In the genomic region with DNA sequence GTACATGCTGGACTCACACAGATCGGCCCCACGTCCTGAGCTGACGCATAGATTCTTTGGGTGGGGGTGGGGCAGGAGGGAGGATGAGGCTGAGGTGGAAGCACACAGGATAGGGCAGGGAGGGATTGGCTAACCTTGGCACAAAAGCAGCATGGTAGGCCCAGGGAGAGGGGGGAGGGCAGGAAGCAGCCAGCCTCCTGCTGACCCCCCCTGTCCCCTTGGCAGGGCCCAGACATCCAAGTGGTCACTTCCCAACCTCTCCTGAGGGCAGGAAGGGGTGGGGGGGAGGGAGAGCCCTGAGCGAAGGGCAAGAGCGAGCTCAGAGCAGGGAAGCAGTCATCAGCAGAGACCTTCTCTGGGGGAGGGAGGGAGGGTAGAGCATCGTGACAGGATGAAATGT, we compare ENCODE assay signal across 11 mouse cellular contexts. TPM values are rescaled to one million over a fixed set of nuclear protein-coding genes. Genes with fewer than 3 reads are reported as not detected.
DNase-seq lines count a peak whose midpoint lies in the region; ATAC-seq and TF ChIP-seq lines count a peak whose summit lies in the region.
"Had no signal": no experiment of that assay in that cellular context is flagged by ENCODE, and none has a peak within 500 bp of the region (broad histone marks: within the 10 kb centered on the region; RNA-seq: fewer than 3 reads in every experiment).

No protein-coding gene starts in this region.

- 35% methylated on average over 5 of the region's 6 CpGs for WGBS in hindbrain, embryonic 12.5 days
- 46% methylated on average over 6 of the region's 6 CpGs for WGBS in hindbrain, embryonic 11.5 days
- 39% methylated on average over 6 of the region's 6 CpGs for WGBS in embryonic facial prominence, embryonic 14.5 days
- WGBS in lung, postnatal 0 days, result 47% methylated on average over 5 of the region's 6 CpGs
- 95% methylated on average over 5 of the region's 6 CpGs for WGBS in thymus, adult 2 months

- TF ChIP-seq POLR2A in thymus, adult 2 months (IDR thresholded peaks at IDR 0.05; ENCODE audit: control insufficient read depth, extremely low read depth, insufficient read depth, low read length, poor library complexity), result no peak

- no peak for TF ChIP-seq CTCF in lung, postnatal 0 days (IDR thresholded peaks at IDR 0.05)
- no peak for TF ChIP-seq CTCF in thymus, adult 2 months (IDR thresholded peaks at IDR 0.05; ENCODE audit: borderline replicate concordance, control insufficient read depth, extremely low read depth, insufficient read depth, low read length, poor library complexity)

- no peak overlapping the region for H3K4me3 ChIP-seq in hindbrain, embryonic 12.5 days
- no peak overlapping the region for H3K4me3 ChIP-seq in hindbrain, embryonic 11.5 days (ENCODE audit: low read depth, low read length)
- no peak overlapping the region for H3K4me3 ChIP-seq in embryonic facial prominence, embryonic 14.5 days (ENCODE audit: low read depth, low read length)
- H3K4me3 ChIP-seq in lung, postnatal 0 days (ENCODE audit: low read depth, low read length), result no peak overlapping the region
- no peak overlapping the region for H3K4me3 ChIP-seq in thymus, adult 2 months (ENCODE audit: control insufficient read depth, insufficient read depth, low read length)
- H3K4me3 ChIP-seq: left cerebral cortex, adult 2 months; liver, embryonic 15.5 days had no signal

- no peak for ATAC-seq in hindbrain, embryonic 12.5 days (ENCODE audit: low FRiP score)
- ATAC-seq in hindbrain, embryonic 11.5 days (ENCODE audit: low FRiP score), result no peak
- ATAC-seq in embryonic facial prominence, embryonic 14.5 days (ENCODE audit: low read depth), result no peak
- peak; percentile 76 for ATAC-seq in lung, postnatal 0 days

- TF ChIP-seq EP300 in lung, postnatal 0 days (IDR thresholded peaks at IDR 0.05), result peak; percentile 45; the same call in 1 of the 2 replicates

- no peak overlapping the region for H3K4me2 ChIP-seq in hindbrain, embryonic 12.5 days (replicated peaks)
- no peak overlapping the region for H3K4me2 ChIP-seq in hindbrain, embryonic 11.5 days (replicated peaks; ENCODE audit: low read depth, low read length)
- no peak overlapping the region for H3K4me2 ChIP-seq in embryonic facial prominence, embryonic 14.5 days (ENCODE audit: low read depth, low read length)
- no peak overlapping the region for H3K4me2 ChIP-seq in lung, postnatal 0 days (replicated peaks; ENCODE audit: low read depth, low read length)
- H3K4me2 ChIP-seq: liver, embryonic 15.5 days had no signal

- peaks cover 60% of the 10 kb centered on the region for H3K36me3 ChIP-seq in hindbrain, embryonic 12.5 days
- H3K36me3 ChIP-seq in hindbrain, embryonic 11.5 days (ENCODE audit: control insufficient read depth, insufficient read depth, low read length), result peaks cover 4% of the 10 kb centered on the region; the same call in 1 of the 2 replicates
- H3K36me3 ChIP-seq in embryonic facial prominence, embryonic 14.5 days (ENCODE audit: control insufficient read depth, insufficient read depth, low read length), result peaks cover 51% of the 10 kb centered on the region
- H3K36me3 ChIP-seq in lung, postnatal 0 days (ENCODE audit: insufficient read depth, low read length), result peaks cover 19% of the 10 kb centered on the region
- H3K36me3 ChIP-seq in thymus, adult 2 months (ENCODE audit: control insufficient read depth, insufficient read depth, low read length), result peaks cover 23% of the 10 kb centered on the region

- peak overlapping the region; percentile 18; the same call in 1 of the 2 replicates for H3K9ac ChIP-seq in hindbrain, embryonic 12.5 days
- H3K9ac ChIP-seq in hindbrain, embryonic 11.5 days (ENCODE audit: low read depth, low read length), result no peak overlapping the region
- H3K9ac ChIP-seq in embryonic facial prominence, embryonic 14.5 days (ENCODE audit: low read depth, low read length), result peak overlapping the region; percentile 3; the same call in 1 of the 2 replicates
- H3K9ac ChIP-seq in lung, postnatal 0 days (replicated peaks; ENCODE audit: low read depth), result no peak overlapping the region
- H3K9ac ChIP-seq: liver, embryonic 15.5 days had no signal

- H3K27ac ChIP-seq in hindbrain, embryonic 12.5 days, result no peak overlapping the region
- no peak overlapping the region for H3K27ac ChIP-seq in hindbrain, embryonic 11.5 days (ENCODE audit: low read depth, low read length)
- H3K27ac ChIP-seq in embryonic facial prominence, embryonic 14.5 days (replicated peaks; ENCODE audit: low read depth, low read length), result no peak overlapping the region
- 0 out of 2 replicates have a peak overlapping the region, but pooled peaks have one; percentile 9 for H3K27ac ChIP-seq in lung, postnatal 0 days (ENCODE audit: low read length)
- no peak overlapping the region for H3K27ac ChIP-seq in thymus, adult 2 months (ENCODE audit: control insufficient read depth, insufficient read depth, low read length)
- H3K27ac ChIP-seq: left cerebral cortex, adult 2 months; liver, embryonic 15.5 days had no signal

- DNase-seq in hindbrain, embryonic 11.5 days (ENCODE audit: low spot score), result no peak
- DNase-seq in adrenal gland, postnatal 36 days, result peak; percentile 44 to 72
- DNase-seq in embryonic facial prominence, embryonic 14.5 days (ENCODE audit: low spot score), result no peak
- peak; percentile 57 for DNase-seq in lung, postnatal 0 days (ENCODE audit: low spot score)
- no peak for DNase-seq in thymus, postnatal 0 days (ENCODE audit: low spot score)
- no peak for DNase-seq in thymus, adult 2 months
- DNase-seq: cerebellum, adult 8-10 months had no signal

- no peaks in the 10 kb centered on the region for H3K9me3 ChIP-seq in hindbrain, embryonic 12.5 days (replicated peaks)
- no peaks in the 10 kb centered on the region for H3K9me3 ChIP-seq in hindbrain, embryonic 11.5 days (ENCODE audit: control insufficient read depth, low read length)
- H3K9me3 ChIP-seq in embryonic facial prominence, embryonic 14.5 days (ENCODE audit: control insufficient read depth, low read length), result no peaks in the 10 kb centered on the region
- H3K9me3 ChIP-seq in lung, postnatal 0 days (ENCODE audit: low read length), result no peaks in the 10 kb centered on the region
- H3K9me3 ChIP-seq: G1E; liver, embryonic 15.5 days had no signal

- peaks cover 44% of the 10 kb centered on the region for H3K4me1 ChIP-seq in hindbrain, embryonic 12.5 days
- peaks cover 19% of the 10 kb centered on the region for H3K4me1 ChIP-seq in hindbrain, embryonic 11.5 days (replicated peaks; ENCODE audit: control insufficient read depth, insufficient read depth, low read length)
- H3K4me1 ChIP-seq in embryonic facial prominence, embryonic 14.5 days (ENCODE audit: control insufficient read depth, insufficient read depth, low read length), result peaks cover 14% of the 10 kb centered on the region
- H3K4me1 ChIP-seq in lung, postnatal 0 days (ENCODE audit: insufficient read depth, low read depth, low read length), result peaks cover 10% of the 10 kb centered on the region; the same call in 1 of the 2 replicates
- H3K4me1 ChIP-seq in thymus, adult 2 months (replicated peaks; ENCODE audit: control insufficient read depth, insufficient read depth, low read length), result peaks cover under 1% of the 10 kb centered on the region

- no peaks in the 10 kb centered on the region for H3K27me3 ChIP-seq in hindbrain, embryonic 12.5 days
- H3K27me3 ChIP-seq in hindbrain, embryonic 11.5 days (ENCODE audit: control insufficient read depth, insufficient read depth, low read length), result no peaks in the 10 kb centered on the region
- no peaks in the 10 kb centered on the region for H3K27me3 ChIP-seq in embryonic facial prominence, embryonic 14.5 days (replicated peaks; ENCODE audit: control insufficient read depth, insufficient read depth, low read length)
- H3K27me3 ChIP-seq in lung, postnatal 0 days (replicated peaks; ENCODE audit: insufficient read depth, low read length), result no peaks in the 10 kb centered on the region
- H3K27me3 ChIP-seq in thymus, adult 2 months (ENCODE audit: control insufficient read depth, insufficient read depth, low read length), result no peaks in the 10 kb centered on the region

RNA-seq across cellular contexts. Expression of a gene that starts 5.1 kb away (rescaled TPM):
- 112 and 121 TPM in 2 replicates for polyA plus RNA-seq in hindbrain, embryonic 12.5 days (2016; fragmentation: Nextera tagmentation; extraction: Ambion mirVana)
- polyA plus RNA-seq in hindbrain, embryonic 11.5 days (2014; fragmentation: Nextera tagmentation; extraction: Ambion mirVana), result 88.0 and 127 TPM in 2 replicates
- total RNA-seq in adrenal gland, postnatal 36 days (2021), result 10 to 100 TPM; 10.2 to 11.6 TPM
- polyA plus RNA-seq in embryonic facial prominence, embryonic 14.5 days (2014; fragmentation: Nextera tagmentation; extraction: Ambion mirVana), result 7.4 and 9.8 TPM in 2 replicates
- 7.5 and 9.4 TPM in 2 replicates for polyA plus RNA-seq in lung, postnatal 0 days (2015; fragmentation: Nextera tagmentation; extraction: Ambion mirVana)
- 3.7 and 4.6 TPM in 2 replicates for polyA plus RNA-seq in thymus, postnatal 0 days (2015; fragmentation: Nextera tagmentation; extraction: Ambion mirVana)
- polyA plus RNA-seq in thymus, adult 2 months (2012; rRNA removed), result 3.5 and 4.3 TPM in 2 replicates

RNA-seq across cellular contexts. Expression of a gene that starts 6.3 kb away (rescaled TPM):
- 94.8 and 95.7 TPM in 2 replicates for polyA plus RNA-seq in hindbrain, embryonic 12.5 days (2016; fragmentation: Nextera tagmentation; extraction: Ambion mirVana)
- polyA plus RNA-seq in hindbrain, embryonic 11.5 days (2014; fragmentation: Nextera tagmentation; extraction: Ambion mirVana), result 74.5 and 89.4 TPM in 2 replicates
- 100 to 1,000 TPM; 123 to 141 TPM for total RNA-seq in adrenal gland, postnatal 36 days (2021)
- polyA plus RNA-seq in embryonic facial prominence, embryonic 14.5 days (2014; fragmentation: Nextera tagmentation; extraction: Ambion mirVana), result 50.4 and 51.0 TPM in 2 replicates
- polyA plus RNA-seq in lung, postnatal 0 days (2015; fragmentation: Nextera tagmentation; extraction: Ambion mirVana), result 76.4 and 88.1 TPM in 2 replicates
- polyA plus RNA-seq in thymus, postnatal 0 days (2015; fragmentation: Nextera tagmentation; extraction: Ambion mirVana), result 24.7 and 25.3 TPM in 2 replicates
- polyA plus RNA-seq in thymus, adult 2 months (2012; rRNA removed), result 67.9 and 73.6 TPM in 2 replicates

RNA-seq across cellular contexts. Expression of a gene that starts 11.5 kb away (rescaled TPM):
- polyA plus RNA-seq in hindbrain, embryonic 12.5 days (2016; fragmentation: Nextera tagmentation; extraction: Ambion mirVana), result 4.2 and 5.7 TPM in 2 replicates
- 4.5 and 5.0 TPM in 2 replicates for polyA plus RNA-seq in hindbrain, embryonic 11.5 days (2014; fragmentation: Nextera tagmentation; extraction: Ambion mirVana)
- 10 to 100 TPM; 39.1 to 41.8 TPM for total RNA-seq in adrenal gland, postnatal 36 days (2021)
- polyA plus RNA-seq in embryonic facial prominence, embryonic 14.5 days (2014; fragmentation: Nextera tagmentation; extraction: Ambion mirVana), result 14.1 and 14.3 TPM in 2 replicates
- polyA plus RNA-seq in lung, postnatal 0 days (2015; fragmentation: Nextera tagmentation; extraction: Ambion mirVana), result 48.1 and 50.6 TPM in 2 replicates
- polyA plus RNA-seq in thymus, postnatal 0 days (2015; fragmentation: Nextera tagmentation; extraction: Ambion mirVana), result 86.4 and 87.4 TPM in 2 replicates
- 63.6 and 83.6 TPM in 2 replicates for polyA plus RNA-seq in thymus, adult 2 months (2012; rRNA removed)

RNA-seq across cellular contexts. Expression of a gene that starts 17.6 kb away (rescaled TPM):
- polyA plus RNA-seq in hindbrain, embryonic 12.5 days (2016; fragmentation: Nextera tagmentation; extraction: Ambion mirVana), result 320 and 344 TPM in 2 replicates
- 387 and 395 TPM in 2 replicates for polyA plus RNA-seq in hindbrain, embryonic 11.5 days (2014; fragmentation: Nextera tagmentation; extraction: Ambion mirVana)
- total RNA-seq in adrenal gland, postnatal 36 days (2021), result 10 to 100 TPM; 77.7 to 94.3 TPM
- polyA plus RNA-seq in embryonic facial prominence, embryonic 14.5 days (2014; fragmentation: Nextera tagmentation; extraction: Ambion mirVana), result 376 and 406 TPM in 2 replicates
- 221 and 251 TPM in 2 replicates for polyA plus RNA-seq in lung, postnatal 0 days (2015; fragmentation: Nextera tagmentation; extraction: Ambion mirVana)
- polyA plus RNA-seq in thymus, postnatal 0 days (2015; fragmentation: Nextera tagmentation; extraction: Ambion mirVana), result 550 and 596 TPM in 2 replicates
- polyA plus RNA-seq in thymus, adult 2 months (2012; rRNA removed), result 666 and 730 TPM in 2 replicates

RNA-seq across cellular contexts. Expression of a gene that starts 34.6 kb away (rescaled TPM):
- 3.0 and 5.9 TPM in 2 replicates for polyA plus RNA-seq in hindbrain, embryonic 12.5 days (2016; fragmentation: Nextera tagmentation; extraction: Ambion mirVana)
- polyA plus RNA-seq in hindbrain, embryonic 11.5 days (2014; fragmentation: Nextera tagmentation; extraction: Ambion mirVana), result 3.1 and 3.5 TPM in 2 replicates
- total RNA-seq in adrenal gland, postnatal 36 days (2021), result 1 to 10 TPM; 2.6 to 3.4 TPM
- 35.5 and 37.1 TPM in 2 replicates for polyA plus RNA-seq in embryonic facial prominence, embryonic 14.5 days (2014; fragmentation: Nextera tagmentation; extraction: Ambion mirVana)
- polyA plus RNA-seq in lung, postnatal 0 days (2015; fragmentation: Nextera tagmentation; extraction: Ambion mirVana), result 6.5 and 7.3 TPM in 2 replicates
- 1.8 TPM in 2 replicates for polyA plus RNA-seq in thymus, postnatal 0 days (2015; fragmentation: Nextera tagmentation; extraction: Ambion mirVana)
- polyA plus RNA-seq in thymus, adult 2 months (2012; rRNA removed), result 1.3 and 3.1 TPM in 2 replicates

Comparison
In these comparisons a context has a peak if more than half of its experiments do, and no peak if none do; other contexts are left out.
1. H3K9ac ChIP-seq: peak in hindbrain, embryonic 12.5 days (single experiment) and embryonic facial prominence, embryonic 14.5 days (single experiment); none in hindbrain, embryonic 11.5 days (single experiment) and lung, postnatal 0 days (single experiment).
2. DNase-seq: peak in adrenal gland, postnatal 36 days (2 of 2) and lung, postnatal 0 days (single experiment); none in hindbrain, embryonic 11.5 days (single experiment), embryonic facial prominence, embryonic 14.5 days (single experiment), thymus, postnatal 0 days (single experiment) and thymus, adult 2 months (single experiment).